8 mouse cellular contexts compared by ENCODE assay signal in the genomic region with DNA sequence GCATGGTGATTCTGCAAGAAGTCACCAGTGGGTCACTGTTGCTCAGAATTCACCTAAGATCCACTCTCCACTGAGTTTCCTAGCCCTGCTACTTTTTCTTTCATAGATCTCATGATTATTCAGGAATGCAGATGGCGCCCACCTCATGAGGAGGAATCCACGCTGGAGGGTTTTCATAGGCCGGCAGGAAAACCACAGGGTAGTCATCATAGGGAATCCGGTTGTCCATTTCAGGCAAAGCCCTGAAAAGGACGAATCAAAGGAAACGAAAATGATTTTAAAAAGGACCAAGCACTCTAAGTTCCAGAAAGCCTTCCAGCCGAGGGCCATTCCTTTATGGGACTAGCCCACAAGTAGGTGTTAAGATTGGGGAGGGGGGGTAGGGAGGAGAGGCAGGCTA. TPM values are rescaled to one million over a fixed set of nuclear protein-coding genes. Genes with fewer than 3 reads are reported as not detected.
A peak's percentile ranks its signal among the peaks of the same experiment; 100 is the strongest.
DNase-seq lines count a peak whose midpoint lies in the region; ATAC-seq and TF ChIP-seq lines count a peak whose summit lies in the region.

No protein-coding gene starts in this region.

- H3K36me3 ChIP-seq in heart, embryonic 16.5 days (ENCODE audit: control insufficient read depth, insufficient read depth) = peaks cover 6% of the 10 kb centered on the region; the same call in 1 of the 2 replicates

- no peaks in the 10 kb centered on the region for H3K9me3 ChIP-seq in heart, embryonic 16.5 days (replicated peaks; ENCODE audit: control insufficient read depth, low read length)

- DNase-seq in heart, adult 11 months = no peak
- DNase-seq in Patski (ENCODE audit: low read depth, low spot score) = no peak
- DNase-seq in forelimb bud, embryonic 11.5 days (ENCODE audit: low read depth, low spot score) = peak; percentile 3
- DNase-seq in mesoderm, embryonic 11.5 days (ENCODE audit: low read depth, low spot score) = peak; percentile 10
- no peak for DNase-seq in ovary, postnatal 36 days (ENCODE audit: low spot score)
- no peak for DNase-seq in left cerebral cortex, adult 8-10 months (ENCODE audit: low spot score in 2 of 2)
- no peak for DNase-seq in gastrocnemius, postnatal 4 days (ENCODE audit: low spot score in 2 of 2)

- peak overlapping the region; percentile 72 for H3K4me3 ChIP-seq in heart, embryonic 16.5 days (ENCODE audit: low read length)

- no peak for ATAC-seq in heart, embryonic 16.5 days (replicated peaks; ENCODE audit: extremely low read depth, insufficient read depth, low FRiP score)
- peak; percentile 37 for ATAC-seq in Patski

- in situ Hi-C loops in Patski (cut with MboI; ENCODE audit: low pct_unique_long_range_greater_than_20kb) = loop anchor here (10.0 kb wide), 1 partner anchor 110 kb away; no protein-coding TSS in a partner anchor

- POLR2A ChIA-PET in Patski (lab: Charles Lee) = no interaction called here

- peaks cover 7% of the 10 kb centered on the region for H3K4me1 ChIP-seq in heart, embryonic 16.5 days (ENCODE audit: control insufficient read depth, insufficient read depth, low read length)

- CTCF ChIA-PET in Patski (lab: Charles Lee) = no interaction called here

- no peaks in the 10 kb centered on the region for H3K27me3 ChIP-seq in heart, embryonic 16.5 days (ENCODE audit: control insufficient read depth, insufficient read depth, low read length)
- peaks cover 7% of the 10 kb centered on the region for H3K27me3 ChIP-seq in Patski

- peak overlapping the region; percentile 74 for H3K9ac ChIP-seq in heart, embryonic 16.5 days (ENCODE audit: low read length)

- 32% methylated on average over 7 of the region's 7 CpGs for WGBS in heart, embryonic 16.5 days

- H3K4me2 ChIP-seq in heart, embryonic 16.5 days (ENCODE audit: low read depth, low read length) = peak overlapping the region; percentile 64

- no peak overlapping the region for H3K27ac ChIP-seq in heart, embryonic 16.5 days (ENCODE audit: low read length)

- no peak for TF ChIP-seq CTCF in Patski (IDR thresholded peaks at IDR 0.05)

RNA-seq across cellular contexts. Expression of gene Kif4, which starts 0.4 kb away (rescaled TPM):
- polyA plus RNA-seq in heart, embryonic 16.5 days (2015; fragmentation: Nextera tagmentation; extraction: Ambion mirVana) = 22.9 and 23.5 TPM in 2 replicates
- polyA plus RNA-seq in Patski (2021) = 21.8 TPM
- 1 to 10 TPM in 1 of 4 experiments, under 1 TPM in 3; 0.59 to 1.3 (median 0.82) TPM for total RNA-seq in left cerebral cortex, adult 8-10 months (2022)
- total RNA-seq in gastrocnemius, postnatal 4 days (2021) = 10 to 100 TPM in 1 of 2 experiments, 1 to 10 TPM in 1; 9.3 to 10.4 TPM

RNA-seq across cellular contexts. Expression of gene Pdzd11, which starts 1.2 kb away (rescaled TPM):
- 88.9 and 100 TPM in 2 replicates for polyA plus RNA-seq in heart, embryonic 16.5 days (2015; fragmentation: Nextera tagmentation; extraction: Ambion mirVana)
- polyA plus RNA-seq in Patski (2021) = 75.2 TPM
- 10 to 100 TPM; 40.9 to 45.0 (median 42.3) TPM for total RNA-seq in left cerebral cortex, adult 8-10 months (2022)
- 10 to 100 TPM; 29.0 to 33.1 TPM for total RNA-seq in gastrocnemius, postnatal 4 days (2021)

RNA-seq across cellular contexts. Expression of gene Arr3, which starts 19.8 kb away (rescaled TPM):
- polyA plus RNA-seq in heart, embryonic 16.5 days (2015; fragmentation: Nextera tagmentation; extraction: Ambion mirVana) = 1.2 and 1.3 TPM in 2 replicates
- polyA plus RNA-seq in Patski (2021) = 0.06 TPM
- 1 to 10 TPM; 1.6 to 2.0 (median 1.6) TPM for total RNA-seq in left cerebral cortex, adult 8-10 months (2022)
- not detected for total RNA-seq in gastrocnemius, postnatal 4 days (2021)

RNA-seq across cellular contexts. Expression of gene P2ry4, which starts 30.5 kb away (rescaled TPM):
- polyA plus RNA-seq in heart, embryonic 16.5 days (2015; fragmentation: Nextera tagmentation; extraction: Ambion mirVana) = 0.05 TPM in 1 of 2 replicates, not detected in the other
- not detected for polyA plus RNA-seq in Patski (2021)
- not detected for total RNA-seq in left cerebral cortex, adult 8-10 months (2022)
- not detected for total RNA-seq in gastrocnemius, postnatal 4 days (2021)

RNA-seq across cellular contexts. Expression of gene Awat1, which starts 53.1 kb away (rescaled TPM):
- not detected in 2 replicates for polyA plus RNA-seq in heart, embryonic 16.5 days (2015; fragmentation: Nextera tagmentation; extraction: Ambion mirVana)
- not detected for polyA plus RNA-seq in Patski (2021)
- total RNA-seq in left cerebral cortex, adult 8-10 months (2022) = not detected
- not detected for total RNA-seq in gastrocnemius, postnatal 4 days (2021)

Comparison
In these comparisons a context has a peak if more than half of its experiments do, and no peak if none do; other contexts are left out.
1. DNase-seq: peak in forelimb bud, embryonic 11.5 days (single experiment) and mesoderm, embryonic 11.5 days (single experiment); none in heart, adult 11 months (single experiment), Patski (single experiment), ovary, postnatal 36 days (single experiment), left cerebral cortex, adult 8-10 months (0 of 2) and gastrocnemius, postnatal 4 days (0 of 2).
2. RNA of gene Kif4, which starts 0.4 kb away (total RNA-seq): 9.3 to 10.4 TPM in gastrocnemius, postnatal 4 days; 0.59 to 1.3 TPM in left cerebral cortex, adult 8-10 months; every median in the first group is over 4 times any median in the second.